Mouse (Mus musculus): Measurements from ENCODE around the gene Podxl2. TPM values are rescaled to one million over a fixed set of nuclear protein-coding genes. Genes with fewer than 3 reads are reported as not detected.

Gene Podxl2
- polyA plus RNA-seq, 1 experiment from 2014 or later: 69.4 TPM

DNA sequence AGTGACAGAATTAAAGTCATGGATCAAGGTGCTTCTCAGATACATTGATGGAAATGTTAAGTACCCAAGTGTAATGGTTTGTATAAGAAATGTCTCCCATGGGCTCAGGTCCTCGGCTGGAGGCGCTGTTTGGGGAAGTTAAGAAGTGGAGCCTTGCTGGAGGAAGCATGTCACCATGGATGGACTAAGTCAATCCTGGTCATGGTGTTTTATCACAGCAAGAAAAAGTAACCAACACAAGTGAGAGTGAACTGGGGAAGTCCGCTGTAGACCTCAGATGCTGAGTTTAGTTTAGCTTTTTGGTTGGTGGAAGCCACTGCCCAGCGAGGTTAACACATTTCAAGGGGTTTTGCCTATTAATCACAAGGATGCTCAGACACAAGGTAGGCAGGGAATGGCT, 45.3 kb downstream of the Podxl2 start:
- no peak for DNase-seq (ENCODE audit: low spot score)
- WGBS: 86% methylated on average over 4 of the region's 4 CpGs
- Histone ChIP-seq H3K9me3 (replicated peaks) (no peaks in the 10 kb centered on the region), H3K27me3 (ENCODE audit: low read depth, poor library complexity, severe bottlenecking) (peaks cover 8% of the 10 kb centered on the region; the same call in 1 of the 2 replicates), H3K36me3 (no peaks in the 10 kb centered on the region), H3K27ac (replicated peaks) (no peak overlapping the region), H3K4me1 (peaks cover 22% of the 10 kb centered on the region), H3K4me3 (no peak overlapping the region)

DNA sequence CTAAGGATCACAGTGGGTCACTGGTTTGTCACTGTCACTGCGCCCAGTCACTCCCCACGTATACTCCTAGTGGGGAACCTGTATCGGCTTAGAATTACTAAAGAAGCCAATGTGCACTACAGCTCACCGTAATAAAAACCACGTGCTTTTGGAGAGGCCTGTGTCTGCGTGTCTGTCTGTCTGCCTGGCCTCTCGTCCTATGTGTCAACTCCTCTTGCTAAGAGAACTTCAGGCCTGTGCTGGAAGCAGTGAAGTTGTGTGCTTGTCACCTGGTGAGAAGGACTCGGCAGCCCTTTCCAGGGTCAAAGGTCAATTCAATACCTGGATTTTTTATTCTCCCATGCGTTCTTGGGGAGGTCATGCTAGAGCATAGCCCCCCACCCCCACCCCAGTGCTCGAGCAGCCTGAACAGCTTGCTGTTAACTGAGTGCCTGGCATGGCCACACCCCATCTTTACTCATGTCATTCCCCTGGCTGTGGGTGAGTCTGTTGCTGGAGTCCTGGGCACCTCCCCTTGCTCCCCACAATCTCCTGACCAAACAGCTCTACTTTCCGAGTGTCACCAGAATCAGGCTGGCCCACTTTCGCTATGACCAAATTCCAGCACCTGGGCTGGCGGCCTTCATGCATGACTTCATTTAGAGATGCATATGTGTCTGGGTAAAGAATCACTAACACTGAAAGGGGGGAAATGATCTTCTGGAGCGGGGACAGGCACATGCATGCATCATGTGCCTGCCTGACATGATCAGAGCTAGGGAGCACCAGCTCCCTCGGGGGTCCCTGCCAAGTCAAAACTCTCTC, 46.4 kb downstream of the Podxl2 start:
- Histone ChIP-seq H3K4me1 (peaks cover 19% of the 10 kb centered on the region), H3K9me3 (replicated peaks) (no peaks in the 10 kb centered on the region), H3K36me3 (no peaks in the 10 kb centered on the region), H3K27ac (replicated peaks) (no peak overlapping the region), H3K27me3 (ENCODE audit: low read depth, poor library complexity, severe bottlenecking) (peaks cover 8% of the 10 kb centered on the region; the same call in 1 of the 2 replicates), H3K4me3 (no peak overlapping the region)
- DNase-seq (ENCODE audit: low spot score): no peak
- 77% methylated on average over 15 of the region's 15 CpGs for WGBS

DNA sequence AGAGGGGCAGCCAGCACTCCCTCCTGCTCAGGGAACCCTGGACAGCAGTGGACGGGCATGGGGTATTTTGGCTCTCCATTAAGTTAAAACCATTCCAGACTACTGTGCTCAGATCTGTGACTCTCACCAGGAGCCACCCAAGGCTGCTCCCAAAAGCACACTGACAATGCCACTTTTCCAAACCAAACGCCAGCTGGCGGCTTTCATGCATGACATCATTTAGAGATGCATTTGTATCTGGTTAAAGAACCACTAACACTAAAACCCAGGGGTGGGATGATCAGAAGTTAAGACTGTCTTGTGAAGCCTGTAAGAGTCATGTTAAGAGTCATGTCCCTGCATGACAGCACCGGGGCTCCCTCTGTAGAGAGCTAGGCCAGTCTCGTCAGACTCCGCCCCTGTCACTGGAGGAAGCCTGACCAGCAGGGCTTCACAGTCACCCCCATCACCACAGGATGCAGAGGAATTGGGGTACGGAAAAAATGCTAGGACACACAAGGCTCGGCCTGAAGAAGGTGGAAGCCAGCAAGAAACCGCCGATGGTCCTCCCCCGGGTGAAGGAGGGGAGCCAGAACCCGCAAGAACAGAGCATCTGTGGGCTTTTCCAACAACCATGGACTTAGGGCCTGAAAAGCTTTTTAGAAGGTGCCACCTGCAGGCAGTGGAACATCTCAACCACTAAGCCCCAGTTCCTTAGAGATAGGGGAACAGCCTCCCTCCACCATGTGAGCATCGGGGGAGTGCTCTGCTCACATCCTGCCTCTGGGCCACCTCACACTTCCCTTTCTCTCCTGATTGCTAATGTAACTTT, 47.2 kb downstream of the Podxl2 start:
- Histone ChIP-seq H3K4me3 (no peak overlapping the region), H3K36me3 (no peaks in the 10 kb centered on the region), H3K4me1 (peaks cover 16% of the 10 kb centered on the region), H3K9me3 (replicated peaks) (no peaks in the 10 kb centered on the region), H3K27ac (replicated peaks) (peak overlapping the region; percentile 30; the same call in 1 of the 2 replicates), H3K27me3 (ENCODE audit: low read depth, poor library complexity, severe bottlenecking) (peaks cover 8% of the 10 kb centered on the region; the same call in 1 of the 2 replicates)
- WGBS: 64% methylated on average over 13 of the region's 13 CpGs
- DNase-seq (ENCODE audit: low spot score): no peak

DNA sequence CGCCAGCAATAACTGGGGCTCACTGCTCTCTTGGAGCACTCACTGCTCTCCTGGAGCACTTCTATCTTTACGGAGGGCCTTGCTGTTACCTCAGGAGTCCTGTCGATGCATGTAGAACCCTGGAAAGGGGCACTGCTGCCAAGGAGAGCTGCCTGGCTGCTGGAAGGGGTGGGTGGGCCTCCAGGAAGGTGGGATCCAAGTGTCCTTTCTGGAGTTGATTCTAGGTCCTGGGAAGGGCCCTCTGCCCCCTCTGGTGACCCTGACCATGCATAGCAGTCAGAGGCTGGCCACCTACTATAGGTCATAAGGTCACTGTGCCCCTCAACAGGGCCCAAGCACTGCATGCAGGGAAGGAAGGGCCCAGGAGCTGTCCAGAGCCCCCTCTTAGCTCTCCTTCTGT, 47.9 kb downstream of the Podxl2 start:
- Histone ChIP-seq H3K9me3 (replicated peaks) (no peaks in the 10 kb centered on the region), H3K4me3 (no peak overlapping the region), H3K27me3 (ENCODE audit: low read depth, poor library complexity, severe bottlenecking) (peaks cover 8% of the 10 kb centered on the region; the same call in 1 of the 2 replicates), H3K36me3 (no peaks in the 10 kb centered on the region), H3K27ac (replicated peaks) (peak overlapping the region; percentile 30; the same call in 1 of the 2 replicates), H3K4me1 (peaks cover 13% of the 10 kb centered on the region)
- DNase-seq (ENCODE audit: low spot score): no peak
- WGBS: 71% methylated on average over 3 of the region's 3 CpGs

DNA sequence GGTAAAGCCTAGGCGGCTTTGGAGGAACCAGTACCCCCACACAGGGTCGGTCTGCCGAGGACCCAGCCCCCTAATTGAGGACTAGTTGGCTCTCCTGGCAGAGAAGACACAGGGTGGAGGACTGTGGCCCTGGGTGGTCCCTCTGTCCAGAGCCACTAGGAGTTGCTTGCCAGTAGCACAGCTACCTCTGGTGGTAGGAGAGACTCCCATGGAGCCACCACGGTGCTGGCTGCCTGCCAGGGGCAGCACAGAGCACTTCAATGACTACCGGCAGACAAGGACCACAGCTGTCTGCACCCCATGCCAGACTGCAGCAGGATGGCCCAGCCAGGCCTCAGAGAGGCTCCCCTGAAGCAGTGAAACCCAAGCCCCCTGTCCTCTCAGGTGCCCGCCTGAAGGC, 48.3 kb downstream of the Podxl2 start:
- peaks cover 8% of the 10 kb centered on the region; the same call in 1 of the 2 replicates for H3K27me3 ChIP-seq (ENCODE audit: low read depth, poor library complexity, severe bottlenecking)
- no peak overlapping the region for H3K4me3 ChIP-seq
- peak; percentile 28 for DNase-seq (ENCODE audit: low spot score)
- no peaks in the 10 kb centered on the region for H3K9me3 ChIP-seq (replicated peaks)
- H3K27ac ChIP-seq (replicated peaks): peak overlapping the region; percentile 30; the same call in 1 of the 2 replicates
- H3K36me3 ChIP-seq: no peaks in the 10 kb centered on the region
- peaks cover 13% of the 10 kb centered on the region for H3K4me1 ChIP-seq
- WGBS: 32% methylated on average over 6 of the region's 6 CpGs

DNA sequence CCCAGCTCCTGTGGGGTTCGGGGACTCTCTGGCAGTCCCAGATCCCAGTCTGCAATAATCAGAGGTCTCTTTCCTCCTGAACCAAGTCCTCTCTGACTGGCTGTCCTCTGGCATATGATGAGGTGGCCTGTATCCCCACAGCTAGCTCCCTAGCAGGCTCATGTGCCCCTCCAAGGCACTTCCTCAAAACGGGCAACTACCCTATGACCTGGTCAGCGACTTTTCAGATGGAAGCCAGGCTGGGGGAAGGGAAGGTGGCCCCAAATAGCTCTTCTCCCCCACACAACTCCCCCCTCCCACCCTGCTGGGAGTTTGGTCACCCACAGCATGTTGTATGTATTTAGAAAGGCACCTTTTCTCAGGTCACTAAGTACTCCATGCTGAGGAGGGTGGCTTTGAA, 48.8 kb downstream of the Podxl2 start:
- Histone ChIP-seq H3K27ac (replicated peaks) (no peak overlapping the region), H3K4me3 (no peak overlapping the region), H3K4me1 (peaks cover 15% of the 10 kb centered on the region), H3K9me3 (replicated peaks) (no peaks in the 10 kb centered on the region), H3K27me3 (ENCODE audit: low read depth, poor library complexity, severe bottlenecking) (peaks cover 8% of the 10 kb centered on the region; the same call in 1 of the 2 replicates), H3K36me3 (no peaks in the 10 kb centered on the region)
- no peak for DNase-seq (ENCODE audit: low spot score)
- 58% methylated on average over 3 of the region's 3 CpGs for WGBS

DNA sequence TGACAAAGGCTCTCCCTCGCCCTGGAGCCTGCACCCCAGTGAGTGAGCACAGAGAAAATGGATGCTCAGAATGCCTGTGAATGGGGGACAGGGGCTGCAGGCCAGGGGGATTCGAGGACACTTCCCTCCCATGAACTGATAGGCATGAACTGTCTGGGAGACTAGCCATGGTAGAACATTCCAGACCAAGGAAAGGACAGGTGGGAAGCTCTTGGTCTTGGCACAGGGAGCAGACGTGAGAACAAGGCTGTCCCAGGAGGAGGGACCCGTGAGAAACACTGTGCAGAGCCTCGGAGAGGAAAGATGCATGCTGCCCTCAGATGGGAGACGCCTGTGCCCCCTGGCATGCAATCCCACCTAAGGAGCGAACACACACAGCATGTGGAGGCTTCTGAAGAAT, 50.7 kb downstream of the Podxl2 start:
- no peak for DNase-seq (ENCODE audit: low spot score)
- Histone ChIP-seq H3K4me3 (no peak overlapping the region), H3K27me3 (ENCODE audit: low read depth, poor library complexity, severe bottlenecking) (no peaks in the 10 kb centered on the region), H3K27ac (replicated peaks) (no peak overlapping the region), H3K36me3 (no peaks in the 10 kb centered on the region), H3K9me3 (replicated peaks) (no peaks in the 10 kb centered on the region), H3K4me1 (peaks cover 17% of the 10 kb centered on the region)
- WGBS: 76% methylated on average over 7 of the region's 7 CpGs

DNA sequence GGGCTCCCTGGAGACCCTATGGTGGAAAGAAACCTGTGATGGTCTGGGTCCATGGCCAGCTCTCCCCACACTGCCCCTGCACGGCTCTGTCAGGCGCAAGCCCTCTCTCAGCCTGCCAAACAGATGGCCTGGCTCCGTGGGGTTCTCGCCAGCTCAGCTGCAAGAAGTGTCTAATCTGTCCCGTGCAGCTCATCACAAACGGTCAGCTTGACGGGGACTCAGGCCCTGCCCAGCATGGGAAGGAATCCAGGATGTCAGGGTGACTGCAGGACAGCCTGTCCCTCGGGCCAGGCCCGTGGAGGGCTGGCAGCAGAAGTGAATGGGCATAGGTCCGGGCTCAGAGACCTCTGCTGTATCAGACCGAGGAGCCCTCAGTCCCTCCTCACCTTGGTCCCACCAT, 52.9 kb downstream of the Podxl2 start:
- 82% methylated on average over 11 of the region's 11 CpGs for WGBS

DNA sequence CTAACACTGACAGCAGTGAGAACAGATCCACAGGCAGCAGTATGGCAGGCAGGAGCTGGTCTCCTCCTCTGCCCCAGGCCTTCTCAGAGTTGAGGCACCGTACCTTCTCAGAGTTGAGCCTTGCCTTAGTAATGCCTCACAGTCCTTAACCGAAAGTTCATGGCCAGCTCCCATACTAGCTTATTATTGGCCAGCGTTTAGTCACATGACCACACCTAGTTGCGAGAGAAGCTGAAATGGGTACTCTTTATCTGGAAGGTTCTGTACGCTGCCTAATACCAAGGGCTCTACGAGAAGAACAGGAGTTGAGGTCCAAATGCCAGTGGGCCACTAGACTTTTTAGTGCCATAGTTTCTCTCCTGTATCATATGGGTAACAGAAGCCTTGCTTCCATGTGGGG, 53.5 kb downstream of the Podxl2 start:
- Histone ChIP-seq H3K9me3 (replicated peaks) (no peaks in the 10 kb centered on the region), H3K36me3 (no peaks in the 10 kb centered on the region), H3K4me3 (no peak overlapping the region), H3K27me3 (ENCODE audit: low read depth, poor library complexity, severe bottlenecking) (no peaks in the 10 kb centered on the region), H3K27ac (replicated peaks) (no peak overlapping the region), H3K4me1 (0 out of 2 replicates have a peak, but pooled peaks cover 4% of the 10 kb centered on the region)
- DNase-seq (ENCODE audit: low spot score): no peak
- 93% methylated on average over 6 of the region's 6 CpGs for WGBS

More for the DNA sequence above, 52.9 kb downstream of the Podxl2 start:
- Histone ChIP-seq H3K4me3 (no peak overlapping the region), H3K27ac (replicated peaks) (0 out of 2 replicates have a peak overlapping the region, but pooled peaks have one; percentile 42), H3K36me3 (no peaks in the 10 kb centered on the region), H3K4me1 (peaks cover 9% of the 10 kb centered on the region), H3K9me3 (replicated peaks) (no peaks in the 10 kb centered on the region), H3K27me3 (ENCODE audit: low read depth, poor library complexity, severe bottlenecking) (no peaks in the 10 kb centered on the region)
- DNase-seq (ENCODE audit: low spot score): no peak

DNA sequence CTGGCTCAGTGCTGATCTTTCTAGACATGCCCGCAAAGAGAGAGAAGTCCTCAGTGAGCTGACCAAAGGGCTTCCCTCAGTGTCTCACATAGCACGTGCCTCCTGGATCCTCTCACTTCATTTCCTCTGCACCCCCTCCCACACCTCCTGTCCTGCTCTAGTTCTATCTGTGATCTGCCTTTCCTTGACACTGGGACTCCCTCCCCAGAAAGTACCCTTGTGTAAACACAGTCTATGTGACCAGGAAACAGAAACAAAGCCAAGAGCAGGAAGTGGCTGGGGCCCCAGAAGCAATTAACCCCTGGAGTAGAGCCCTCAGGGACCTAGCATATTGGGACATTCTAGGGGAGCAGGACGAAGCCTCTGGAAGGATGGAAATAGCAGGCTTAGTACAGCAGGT, 54.0 kb downstream of the Podxl2 start:
- Histone ChIP-seq H3K9me3 (replicated peaks) (no peaks in the 10 kb centered on the region), H3K36me3 (no peaks in the 10 kb centered on the region), H3K27ac (replicated peaks) (no peak overlapping the region), H3K4me1 (0 out of 2 replicates have a peak, but pooled peaks cover 4% of the 10 kb centered on the region), H3K27me3 (ENCODE audit: low read depth, poor library complexity, severe bottlenecking) (no peaks in the 10 kb centered on the region), H3K4me3 (no peak overlapping the region)
- 64% methylated on average over 3 of the region's 3 CpGs for WGBS
- no peak for DNase-seq (ENCODE audit: low spot score)

DNA sequence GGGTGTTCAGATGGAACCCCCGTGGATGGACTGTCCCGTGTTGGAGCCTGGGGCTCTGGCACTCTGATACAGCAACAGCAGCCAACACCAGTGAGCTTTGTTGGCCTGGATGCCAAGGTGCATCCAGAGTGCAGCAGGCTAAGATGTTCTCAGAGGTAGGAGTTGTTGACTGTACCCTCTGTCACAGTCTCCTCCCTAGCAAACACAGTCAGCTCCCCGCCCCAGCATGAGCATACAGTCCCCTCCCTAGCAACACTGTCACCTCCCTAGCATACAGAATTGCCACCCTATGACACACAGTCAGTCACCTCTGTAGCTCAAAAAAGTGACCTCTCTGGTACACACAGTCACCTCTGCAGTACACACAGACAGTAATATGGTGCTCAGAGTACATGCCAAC, 57.9 kb downstream of the Podxl2 start:
- no peak overlapping the region for H3K27ac ChIP-seq (replicated peaks)
- no peaks in the 10 kb centered on the region for H3K9me3 ChIP-seq (replicated peaks)
- no peak overlapping the region for H3K4me3 ChIP-seq
- H3K4me1 ChIP-seq: peaks cover 20% of the 10 kb centered on the region
- no peaks in the 10 kb centered on the region for H3K36me3 ChIP-seq
- H3K27me3 ChIP-seq (ENCODE audit: low read depth, poor library complexity, severe bottlenecking): no peaks in the 10 kb centered on the region
- WGBS: 82% methylated on average over 3 of the region's 3 CpGs
- no peak for DNase-seq (ENCODE audit: low spot score)

DNA sequence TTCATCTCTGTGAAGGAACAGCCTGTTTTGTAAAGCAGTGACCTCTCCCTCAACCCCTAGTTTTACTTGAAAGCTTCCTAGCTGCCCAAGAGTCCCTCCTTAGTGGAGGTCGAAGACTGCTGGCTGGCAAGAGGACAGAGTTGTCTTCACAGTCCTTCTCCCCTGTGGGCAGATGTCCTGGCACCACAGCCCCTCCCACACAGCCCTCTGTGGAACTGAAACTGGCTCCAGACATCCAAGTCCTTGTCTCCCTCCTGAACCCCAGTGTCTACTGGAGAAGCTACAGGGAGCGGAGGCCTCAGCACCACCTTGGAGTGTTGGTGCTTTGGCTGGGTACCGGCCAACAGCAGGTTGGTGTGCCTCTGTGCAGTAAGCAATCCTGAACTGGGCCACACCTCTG, 59.4 kb downstream of the Podxl2 start:
- Histone ChIP-seq H3K27ac (replicated peaks) (peak overlapping the region; percentile 18; the same call in 1 of the 2 replicates), H3K9me3 (replicated peaks) (no peaks in the 10 kb centered on the region)
- no peak for DNase-seq (ENCODE audit: low spot score)

More for the DNA sequence above, 59.4 kb downstream of the Podxl2 start:
- WGBS: 89% methylated on average over 3 of the region's 3 CpGs
- H3K4me1 ChIP-seq: peaks cover 19% of the 10 kb centered on the region
- no peak overlapping the region for H3K4me3 ChIP-seq
- H3K36me3 ChIP-seq: no peaks in the 10 kb centered on the region
- H3K27me3 ChIP-seq (ENCODE audit: low read depth, poor library complexity, severe bottlenecking): no peaks in the 10 kb centered on the region
